Comparison of ENCODE assay signal across 9 mouse cellular contexts in the genomic region with DNA sequence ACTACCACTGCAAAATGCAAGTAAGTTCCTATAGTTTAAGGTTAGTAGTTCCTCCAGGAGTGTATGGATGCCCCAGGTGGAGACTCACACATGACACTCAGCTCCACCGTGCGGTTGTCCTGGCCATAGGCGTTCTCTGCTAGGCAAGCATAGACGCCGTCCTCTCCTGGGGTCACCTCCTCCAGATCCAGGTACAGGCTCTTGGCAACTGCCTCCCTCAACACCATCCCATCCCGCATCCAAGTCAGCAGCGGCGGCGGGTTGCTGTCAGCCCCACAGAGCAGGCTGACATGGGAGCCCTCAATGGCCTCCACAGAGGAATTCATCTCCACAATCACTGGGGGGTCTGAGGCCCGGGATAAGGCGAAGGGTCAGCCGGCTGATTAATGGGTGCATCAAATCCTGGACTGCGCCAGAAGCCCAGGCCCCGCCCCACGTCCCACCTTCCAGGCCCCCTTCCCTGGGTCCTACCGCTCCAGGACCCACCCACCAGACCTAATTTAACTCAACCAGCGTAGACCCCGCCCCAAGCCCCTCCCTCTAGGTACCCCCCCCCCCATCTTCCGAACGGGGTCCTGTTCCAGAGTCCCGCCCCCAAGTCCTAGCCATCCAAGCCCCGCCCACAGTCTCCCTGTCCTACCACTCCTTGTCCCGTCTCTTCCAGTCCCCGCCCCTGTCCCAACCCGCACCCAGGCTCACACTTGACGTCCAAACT. TPM values are rescaled to one million over a fixed set of nuclear protein-coding genes. Genes with fewer than 3 reads are reported as not detected.
DNase-seq lines count a peak whose midpoint lies in the region; ATAC-seq lines count a peak whose summit lies in the region.
"Had no signal": no experiment of that assay in that cellular context is flagged by ENCODE, and none has a peak within 500 bp of the region (broad histone marks: within the 10 kb centered on the region; RNA-seq: fewer than 3 reads in every experiment).

No protein-coding gene starts in this region.

- DNase-seq in heart, postnatal 14 days, result no peak
- peak; percentile 52 for DNase-seq in liver
- DNase-seq in thymus, postnatal 0 days (ENCODE audit: low spot score), result no peak
- no peak for DNase-seq in adrenal gland, adult 18-20 months (ENCODE audit: low spot score in 2 of 2)
- DNase-seq in layer of hippocampus, adult 9-10 months (ENCODE audit: low spot score), result no peak

- H3K27me3 ChIP-seq in heart, embryonic 15.5 days, result peaks cover 30% of the 10 kb centered on the region
- no peaks in the 10 kb centered on the region for H3K27me3 ChIP-seq in forebrain, embryonic 15.5 days
- H3K27me3 ChIP-seq in midbrain, embryonic 16.5 days (ENCODE audit: control insufficient read depth, insufficient read depth, low read depth, low read length), result peaks cover 6% of the 10 kb centered on the region

- H3K27ac ChIP-seq in heart, embryonic 15.5 days, result no peak overlapping the region
- H3K27ac ChIP-seq in forebrain, embryonic 15.5 days (replicated peaks), result no peak overlapping the region
- no peak overlapping the region for H3K27ac ChIP-seq in midbrain, embryonic 16.5 days (ENCODE audit: low read length)

- no peaks in the 10 kb centered on the region for H3K36me3 ChIP-seq in heart, embryonic 15.5 days
- H3K36me3 ChIP-seq in forebrain, embryonic 15.5 days, result no peaks in the 10 kb centered on the region
- no peaks in the 10 kb centered on the region for H3K36me3 ChIP-seq in midbrain, embryonic 16.5 days (ENCODE audit: control insufficient read depth, insufficient read depth, low read length)
- H3K36me3 ChIP-seq: G1E had no signal

- peak overlapping the region; percentile 51 for H3K4me2 ChIP-seq in heart, embryonic 15.5 days
- peak overlapping the region; percentile 49 for H3K4me2 ChIP-seq in forebrain, embryonic 15.5 days (replicated peaks)
- H3K4me2 ChIP-seq in midbrain, embryonic 16.5 days (ENCODE audit: low read length), result peak overlapping the region; percentile 63

- H3K9ac ChIP-seq in heart, embryonic 15.5 days, result no peak overlapping the region
- 0 out of 2 replicates have a peak overlapping the region, but pooled peaks have one; percentile 26 for H3K9ac ChIP-seq in forebrain, embryonic 15.5 days (replicated peaks)
- H3K9ac ChIP-seq in midbrain, embryonic 16.5 days (ENCODE audit: low read depth, low read length), result peak overlapping the region; percentile 52; the same call in 1 of the 2 replicates

- peaks cover 14% of the 10 kb centered on the region for H3K4me1 ChIP-seq in heart, embryonic 15.5 days (replicated peaks)
- peaks cover 10% of the 10 kb centered on the region; the same call in 1 of the 2 replicates for H3K4me1 ChIP-seq in forebrain, embryonic 15.5 days
- H3K4me1 ChIP-seq in midbrain, embryonic 16.5 days (ENCODE audit: control insufficient read depth, insufficient read depth, low read length), result peaks cover 4% of the 10 kb centered on the region; the same call in 1 of the 2 replicates

- ATAC-seq in heart, embryonic 15.5 days (replicated peaks; ENCODE audit: insufficient number of reproducible peaks, insufficient read depth, low FRiP score, low read depth), result 0 out of 2 replicates have a peak, but pooled peaks have one; percentile 15
- ATAC-seq in forebrain, embryonic 15.5 days (replicated peaks), result peak; percentile 58
- ATAC-seq in midbrain, embryonic 16.5 days, result peak; percentile 68

- 2% methylated on average over 25 of the region's 26 CpGs for WGBS in heart, embryonic 15.5 days
- WGBS in forebrain, embryonic 15.5 days, result 4% methylated on average over 25 of the region's 26 CpGs
- 2% methylated on average over 26 of the region's 26 CpGs for WGBS in midbrain, embryonic 16.5 days

- peak overlapping the region; percentile 20 for H3K4me3 ChIP-seq in heart, embryonic 15.5 days
- peak overlapping the region; percentile 27 for H3K4me3 ChIP-seq in forebrain, embryonic 15.5 days
- peak overlapping the region; percentile 35 for H3K4me3 ChIP-seq in midbrain, embryonic 16.5 days (ENCODE audit: low read depth, low read length)

- intact Hi-C loops in heart, postnatal 14 days (cut with DNase I), result no loop called here

- H3K9me3 ChIP-seq in heart, embryonic 15.5 days (replicated peaks), result no peaks in the 10 kb centered on the region
- H3K9me3 ChIP-seq in forebrain, embryonic 15.5 days, result no peaks in the 10 kb centered on the region
- H3K9me3 ChIP-seq in midbrain, embryonic 16.5 days (replicated peaks; ENCODE audit: control insufficient read depth, low read length, poor library complexity, severe bottlenecking), result no peaks in the 10 kb centered on the region
- H3K9me3 ChIP-seq: G1E had no signal

RNA-seq across cellular contexts. Expression of gene Mag, which starts 6.2 kb away (rescaled TPM):
- polyA plus RNA-seq in heart, embryonic 15.5 days (2015; fragmentation: Nextera tagmentation; extraction: Ambion mirVana), result 0.14 and 0.29 TPM in 2 replicates
- under 1 TPM; 0.15 to 0.22 TPM for total RNA-seq in heart, postnatal 14 days (2021)
- polyA plus RNA-seq in forebrain, embryonic 15.5 days (2015; fragmentation: Nextera tagmentation; extraction: Ambion mirVana), result 0.77 and 1.0 TPM in 2 replicates
- polyA plus RNA-seq in midbrain, embryonic 16.5 days (2015; fragmentation: Nextera tagmentation; extraction: Ambion mirVana), result 4.5 and 4.7 TPM in 2 replicates
- polyA plus RNA-seq in thymus, postnatal 0 days (2015; fragmentation: Nextera tagmentation; extraction: Ambion mirVana), result 0.42 and 0.46 TPM in 2 replicates
- under 1 TPM; 0.38 to 0.40 TPM for total RNA-seq in adrenal gland, adult 18-20 months (2021)
- total RNA-seq: G1E had no signal
- polyA plus RNA-seq: G1E had no signal

RNA-seq across cellular contexts. Expression of gene Hamp2, which starts 16.0 kb away (rescaled TPM):
- polyA plus RNA-seq in heart, embryonic 15.5 days (2015; fragmentation: Nextera tagmentation; extraction: Ambion mirVana), result not detected in 2 replicates
- total RNA-seq in heart, postnatal 14 days (2021), result 1 to 10 TPM; 1.9 to 5.4 TPM
- polyA plus RNA-seq in forebrain, embryonic 15.5 days (2015; fragmentation: Nextera tagmentation; extraction: Ambion mirVana), result not detected in 2 replicates
- not detected in 2 replicates for polyA plus RNA-seq in midbrain, embryonic 16.5 days (2015; fragmentation: Nextera tagmentation; extraction: Ambion mirVana)
- polyA plus RNA-seq in thymus, postnatal 0 days (2015; fragmentation: Nextera tagmentation; extraction: Ambion mirVana), result 2.1 TPM in 2 replicates
- 1 to 10 TPM in 1 of 2 experiments, not detected in 1; 3.4 TPM for total RNA-seq in adrenal gland, adult 18-20 months (2021)
- total RNA-seq: G1E had no signal
- polyA plus RNA-seq: G1E had no signal

RNA-seq across cellular contexts. Expression of gene Cd22, which starts 28.3 kb away (rescaled TPM):
- polyA plus RNA-seq in heart, embryonic 15.5 days (2015; fragmentation: Nextera tagmentation; extraction: Ambion mirVana), result 0.06 TPM in 1 of 2 replicates, not detected in the other
- under 1 TPM; 0.39 to 0.43 TPM for total RNA-seq in heart, postnatal 14 days (2021)
- polyA plus RNA-seq in forebrain, embryonic 15.5 days (2015; fragmentation: Nextera tagmentation; extraction: Ambion mirVana), result not detected in 2 replicates
- 0.06 TPM in 1 of 2 replicates, not detected in the other for polyA plus RNA-seq in midbrain, embryonic 16.5 days (2015; fragmentation: Nextera tagmentation; extraction: Ambion mirVana)
- 0.40 and 0.99 TPM in 2 replicates for polyA plus RNA-seq in thymus, postnatal 0 days (2015; fragmentation: Nextera tagmentation; extraction: Ambion mirVana)
- total RNA-seq in adrenal gland, adult 18-20 months (2021), result under 1 TPM; 0.70 TPM
- polyA plus RNA-seq: G1E had no signal

RNA-seq across cellular contexts. Expression of gene Hamp, which starts 35.4 kb away (rescaled TPM):
- not detected in 2 replicates for polyA plus RNA-seq in heart, embryonic 15.5 days (2015; fragmentation: Nextera tagmentation; extraction: Ambion mirVana)
- total RNA-seq in heart, postnatal 14 days (2021), result 10 to 100 TPM in 1 of 2 experiments, 1 to 10 TPM in 1; 5.1 to 28.3 TPM
- polyA plus RNA-seq in forebrain, embryonic 15.5 days (2015; fragmentation: Nextera tagmentation; extraction: Ambion mirVana), result not detected in 2 replicates
- not detected in 2 replicates for polyA plus RNA-seq in midbrain, embryonic 16.5 days (2015; fragmentation: Nextera tagmentation; extraction: Ambion mirVana)
- polyA plus RNA-seq in thymus, postnatal 0 days (2015; fragmentation: Nextera tagmentation; extraction: Ambion mirVana), result 2.4 and 2.9 TPM in 2 replicates
- total RNA-seq in adrenal gland, adult 18-20 months (2021), result 1 to 10 TPM in 1 of 2 experiments, not detected in 1; 4.3 TPM
- total RNA-seq: G1E had no signal
- polyA plus RNA-seq: G1E had no signal

RNA-seq across cellular contexts. Expression of gene Ffar1, which starts 47.1 kb away (rescaled TPM):
- not detected in 2 replicates for polyA plus RNA-seq in heart, embryonic 15.5 days (2015; fragmentation: Nextera tagmentation; extraction: Ambion mirVana)
- total RNA-seq in heart, postnatal 14 days (2021), result not detected
- not detected in 2 replicates for polyA plus RNA-seq in forebrain, embryonic 15.5 days (2015; fragmentation: Nextera tagmentation; extraction: Ambion mirVana)
- not detected in 2 replicates for polyA plus RNA-seq in midbrain, embryonic 16.5 days (2015; fragmentation: Nextera tagmentation; extraction: Ambion mirVana)
- not detected in 2 replicates for polyA plus RNA-seq in thymus, postnatal 0 days (2015; fragmentation: Nextera tagmentation; extraction: Ambion mirVana)
- total RNA-seq in adrenal gland, adult 18-20 months (2021), result not detected
- polyA plus RNA-seq: G1E had no signal

Comparison
In these comparisons a context has a peak if more than half of its experiments do, and no peak if none do; other contexts are left out.
1. ATAC-seq: peak in every context shown above with its lines; median percentile 68 in midbrain, embryonic 16.5 days; 58 in forebrain, embryonic 15.5 days; 15 in heart, embryonic 15.5 days.